11 mouse cellular contexts compared by ENCODE assay signal in the genomic region with DNA sequence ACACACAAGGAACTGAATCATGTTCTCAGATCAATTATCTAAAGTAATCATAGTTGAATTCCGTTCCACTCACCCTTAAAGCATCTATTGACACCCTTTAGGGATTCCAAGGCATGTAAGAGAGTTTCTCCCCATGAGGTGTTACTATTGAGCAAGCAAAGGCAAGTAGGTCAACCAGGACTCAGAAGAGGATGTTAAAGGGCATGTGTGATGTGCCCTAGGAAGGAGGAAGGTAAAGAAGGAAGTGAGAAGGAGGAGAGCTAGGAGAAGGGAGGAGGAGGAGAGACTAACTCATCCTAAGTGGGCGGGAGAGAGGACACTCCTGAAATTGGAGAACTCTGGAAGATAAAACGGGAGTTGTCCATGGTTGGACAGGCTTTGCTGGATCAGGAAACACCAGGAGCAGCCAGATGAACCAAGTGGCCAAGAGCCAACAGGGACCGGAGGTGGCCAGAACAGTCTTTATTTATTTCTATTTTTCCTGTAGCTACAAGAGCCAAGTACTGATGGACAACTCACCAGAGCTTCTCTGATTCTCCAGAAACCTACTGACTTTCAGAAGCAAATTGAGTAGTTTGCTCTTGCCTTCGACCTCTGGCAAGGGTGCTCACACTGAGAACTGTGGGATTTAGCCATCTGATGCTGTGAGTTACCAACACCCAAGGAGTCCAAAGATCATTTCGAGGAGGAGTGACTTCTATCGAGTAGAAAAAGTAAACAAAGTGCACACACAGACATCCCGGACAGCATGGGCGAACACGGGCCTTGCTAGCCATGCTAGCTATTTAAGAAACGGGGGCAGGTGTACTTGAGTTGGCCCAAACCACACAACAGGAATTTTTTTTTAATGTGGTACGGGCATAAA. TPM values are rescaled to one million over a fixed set of nuclear protein-coding genes. Genes with fewer than 3 reads are reported as not detected.
DNase-seq lines count a peak whose midpoint lies in the region; ATAC-seq and TF ChIP-seq lines count a peak whose summit lies in the region.
"Had no signal": no experiment of that assay in that cellular context is flagged by ENCODE, and none has a peak within 500 bp of the region (broad histone marks: within the 10 kb centered on the region; RNA-seq: fewer than 3 reads in every experiment).

No protein-coding gene starts in this region.

- peak; percentile 50 for DNase-seq in gastrocnemius, adult 18-20 months (ENCODE audit: low spot score)
- no peak for DNase-seq in gastrocnemius, postnatal 4 days (ENCODE audit: low spot score in 2 of 2)
- DNase-seq in urinary bladder, postnatal 36 days (ENCODE audit: low spot score in 2 of 2), result peak; percentile 17 to 50
- DNase-seq in urinary bladder, adult 2 months (ENCODE audit: low spot score), result no peak
- peak; percentile 6 for DNase-seq in lung, embryonic 14.5 days
- no peak for DNase-seq in right cerebral cortex, postnatal 36 days (ENCODE audit: low spot score in 2 of 2)
- no peak for DNase-seq in testis, postnatal 10 days (ENCODE audit: low spot score)
- no peak for DNase-seq in hindbrain, embryonic 14.5 days (ENCODE audit: low spot score)

- no peaks in the 10 kb centered on the region; the same call in 1 of the 2 replicates for H3K4me1 ChIP-seq in lung, embryonic 14.5 days (ENCODE audit: insufficient read depth)
- H3K4me1 ChIP-seq in hindbrain, embryonic 14.5 days (replicated peaks; ENCODE audit: control insufficient read depth, insufficient read depth, low read length), result no peaks in the 10 kb centered on the region

- H3K36me3 ChIP-seq in lung, embryonic 14.5 days (ENCODE audit: insufficient read depth), result no peaks in the 10 kb centered on the region
- no peaks in the 10 kb centered on the region for H3K36me3 ChIP-seq in hindbrain, embryonic 14.5 days (replicated peaks; ENCODE audit: control insufficient read depth, insufficient read depth)
- H3K36me3 ChIP-seq: limb, embryonic 10.5 days had no signal

- no peak for TF ChIP-seq CTCF in lung, embryonic 14.5 days (IDR thresholded peaks at IDR 0.05; ENCODE audit: low read depth)

- no peak overlapping the region for H3K4me3 ChIP-seq in lung, embryonic 14.5 days (ENCODE audit: low read depth, low read length)
- H3K4me3 ChIP-seq in hindbrain, embryonic 14.5 days (replicated peaks; ENCODE audit: low read length), result no peak overlapping the region
- H3K4me3 ChIP-seq: erythroblast, embryonic 14.5 days; layer of hippocampus, adult 2 months; limb, embryonic 10.5 days had no signal

- H3K9ac ChIP-seq in lung, embryonic 14.5 days, result no peak overlapping the region
- H3K9ac ChIP-seq in hindbrain, embryonic 14.5 days, result no peak overlapping the region

- H3K27me3 ChIP-seq in lung, embryonic 14.5 days (ENCODE audit: insufficient read depth, low read length), result no peaks in the 10 kb centered on the region
- H3K27me3 ChIP-seq in hindbrain, embryonic 14.5 days (ENCODE audit: control insufficient read depth, insufficient read depth, low read length), result no peaks in the 10 kb centered on the region

- H3K4me2 ChIP-seq in lung, embryonic 14.5 days, result no peak overlapping the region
- H3K4me2 ChIP-seq in hindbrain, embryonic 14.5 days (replicated peaks), result no peak overlapping the region

- H3K27ac ChIP-seq in lung, embryonic 14.5 days (ENCODE audit: low read depth), result no peak overlapping the region
- no peak overlapping the region for H3K27ac ChIP-seq in hindbrain, embryonic 14.5 days
- H3K27ac ChIP-seq: layer of hippocampus, adult 2 months; limb, embryonic 10.5 days had no signal

- H3K9me3 ChIP-seq in lung, embryonic 14.5 days (ENCODE audit: low read depth, low read length), result no peaks in the 10 kb centered on the region
- H3K9me3 ChIP-seq in hindbrain, embryonic 14.5 days (ENCODE audit: control insufficient read depth, low read length), result no peaks in the 10 kb centered on the region
- H3K9me3 ChIP-seq: limb, embryonic 10.5 days had no signal

- 66% methylated on average over 12 of the region's 12 CpGs for WGBS in lung, embryonic 14.5 days
- 88% methylated on average over 12 of the region's 12 CpGs for WGBS in hindbrain, embryonic 14.5 days

- ATAC-seq in lung, embryonic 14.5 days (ENCODE audit: insufficient read depth), result no peak
- ATAC-seq in hindbrain, embryonic 14.5 days (ENCODE audit: low FRiP score), result no peak

RNA-seq across cellular contexts. Expression of a gene that starts 13.8 kb away (rescaled TPM):
- total RNA-seq in gastrocnemius, adult 18-20 months (2021), result 10 to 100 TPM; 24.5 to 30.3 TPM
- 10 to 100 TPM; 23.7 to 36.8 TPM for total RNA-seq in gastrocnemius, postnatal 4 days (2021)
- polyA plus RNA-seq in urinary bladder, adult 2 months (2012; rRNA removed), result 19.4 and 25.6 TPM in 2 replicates
- 8.9 and 9.9 TPM in 2 replicates for polyA plus RNA-seq in lung, embryonic 14.5 days (2014; fragmentation: Nextera tagmentation; extraction: Ambion mirVana)
- polyA plus RNA-seq in hindbrain, embryonic 14.5 days (2014; fragmentation: Nextera tagmentation; extraction: Ambion mirVana), result 26.3 and 28.1 TPM in 2 replicates
- polyA plus RNA-seq: erythroblast, embryonic 14.5 days had no signal

Comparison
In these comparisons a context has a peak if more than half of its experiments do, and no peak if none do; other contexts are left out.
1. DNase-seq: peak in gastrocnemius, adult 18-20 months (single experiment), urinary bladder, postnatal 36 days (2 of 2) and lung, embryonic 14.5 days (single experiment); none in gastrocnemius, postnatal 4 days (0 of 2), urinary bladder, adult 2 months (single experiment), right cerebral cortex, postnatal 36 days (0 of 2), testis, postnatal 10 days (single experiment) and hindbrain, embryonic 14.5 days (single experiment).